Mouse (Mus musculus) heart, embryonic 10.5 days (tissue): ENCODE results near the gene Pdcd7. TPM values are rescaled to one million over a fixed set of nuclear protein-coding genes. Genes with fewer than 3 reads are reported as not detected.

ENCODE experiments used
- polyA plus RNA-seq: library from polyadenylated mRNA; unstranded; fragments of >200 nt; fragmentation: Nextera tagmentation; extraction: Ambion mirVana; gene quantifications from 2 replicates; pipeline ENCODE4 v1.2.1, GENCODE M21; 2016

Gene Pdcd7
- polyA plus RNA-seq, 1 experiment from 2014 or later, result 7.8 TPM

Other genes with a start within 250 kb of the Pdcd7 start
- 7.5 and 10.8 TPM in 2 replicates for gene Igdcc4, start 244.6 kb upstream of the Pdcd7 start, polyA plus RNA-seq
- 26.8 and 65.0 TPM in 2 replicates for gene Igdcc3, start 204.9 kb upstream of the Pdcd7 start, polyA plus RNA-seq
- 4.8 and 5.8 TPM in 2 replicates for gene Parp16, start 150.8 kb upstream of the Pdcd7 start, polyA plus RNA-seq
- not detected in 2 replicates for gene Cilp, start 80.9 kb upstream of the Pdcd7 start, polyA plus RNA-seq
- 43.0 and 43.5 TPM in 2 replicates for gene Clpx, start 51.8 kb upstream of the Pdcd7 start, polyA plus RNA-seq
- 0.27 and 0.38 TPM in 2 replicates for gene Ubap1l, start 14.9 kb downstream of the Pdcd7 start, polyA plus RNA-seq
- 1.4 and 2.1 TPM in 2 replicates for gene Kbtbd13, start 45.5 kb downstream of the Pdcd7 start, polyA plus RNA-seq
- gene Rasl12, start 52.4 kb downstream of the Pdcd7 start, polyA plus RNA-seq, result 1.9 and 3.9 TPM in 2 replicates
- not detected in 2 replicates for gene Slc51b, start 76.9 kb downstream of the Pdcd7 start, polyA plus RNA-seq
- 14.7 and 17.3 TPM in 2 replicates for gene Mtfmt, start 89.7 kb downstream of the Pdcd7 start, polyA plus RNA-seq
- gene Spg21, start 114.8 kb downstream of the Pdcd7 start, polyA plus RNA-seq, result 66.7 and 71.1 TPM in 2 replicates
- not detected in 2 replicates for gene Ankdd1a, start 174.1 kb downstream of the Pdcd7 start, polyA plus RNA-seq
- gene Plekho2, start 233.9 kb downstream of the Pdcd7 start, polyA plus RNA-seq, result 12.8 and 14.2 TPM in 2 replicates
- gene Pif1, start 241.1 kb downstream of the Pdcd7 start, polyA plus RNA-seq, result 16.7 and 17.7 TPM in 2 replicates